Mouse (Mus musculus) hindbrain, postnatal 0 days (tissue): Measurements from ENCODE around the gene Fam219a. TPM values are rescaled to one million over a fixed set of nuclear protein-coding genes. Genes with fewer than 3 reads are reported as not detected.

ENCODE experiments used
- ATAC-seq: fragments of 200-750 bp; cut with Nextera tagmentation; 2 replicates; pipeline ENCODE4 v1.8.0; 2017; ENCODE audit warnings: mild to moderate bottlenecking, moderate TSS enrichment, moderate library complexity
- DNase-seq: peaks from one replicate; pipeline ENCODE4 v3.0.0-alpha.2; 2015; ENCODE audit warnings: low spot score
- H3K27ac ChIP-seq: fragments of 300-500 bp; sonication (generic); 2 replicates; pipeline ENCODE4 v1.5.1; 2014; ENCODE audit warnings: mild to moderate bottlenecking
- H3K27me3 ChIP-seq: fragments of 300-500 bp; sonication (generic); 2 replicates; pipeline ENCODE4 v1.6.1; 2014; ENCODE audit warnings: low read length, mixed read lengths; ENCODE audit not compliant: insufficient read depth
- H3K36me3 ChIP-seq: fragments of 300-500 bp; sonication (generic); 2 replicates; pipeline ENCODE4 v1.6.1; 2014; ENCODE audit warnings: low read length, mixed read lengths; ENCODE audit not compliant: insufficient read depth
- H3K4me1 ChIP-seq: fragments of 300-500 bp; sonication (generic); 2 replicates; pipeline ENCODE4 v1.6.1; 2014; ENCODE audit warnings: antibody characterized with exemption, low read length, mixed read lengths; ENCODE audit not compliant: insufficient read depth
- H3K4me2 ChIP-seq: fragments of 300-500 bp; sonication (generic); 2 replicates; pipeline ENCODE4 v1.6.1; 2014; ENCODE audit warnings: low read depth, mild to moderate bottlenecking, low read length, moderate library complexity, mixed read lengths
- H3K4me3 ChIP-seq: fragments of 300-500 bp; sonication (generic); 2 replicates; pipeline ENCODE4 v1.5.1; 2014; ENCODE audit warnings: low read length
- H3K9ac ChIP-seq: fragments of 300-500 bp; sonication (generic); replicated peaks from 2 replicates; pipeline ENCODE4 v1.6.1; 2014; ENCODE audit warnings: mild to moderate bottlenecking, low read length, moderate library complexity, mixed read lengths
- H3K9me3 ChIP-seq: fragments of 300-500 bp; sonication (generic); 2 replicates; pipeline ENCODE4 v1.6.1; 2016; ENCODE audit warnings: low read length, mixed read lengths
- CTCF ChIP-seq: IDR thresholded peaks from 2 replicates; pipeline ENCODE4 v1.5.1; 2016; ENCODE audit warnings: antibody characterized with exemption, control low read depth, low read depth
- WGBS: fragments of 180-500 bp; shearing (Covaris S2); extraction: QIAGEN DNeasy Blood & Tissue Kit; methylation state at CpG from one replicate; pipeline ENCODE4 v1.1.7; 2014; 5-methylcytosine and 5-hydroxymethylcytosine counted together
- polyA plus RNA-seq: library from polyadenylated mRNA; unstranded; fragments of >200 nt; fragmentation: Nextera tagmentation; extraction: Ambion mirVana; gene quantifications from 2 replicates; pipeline ENCODE4 v1.2.1, GENCODE M21; 2015
- total RNA-seq: library from RNA; depleted of rRNA; stranded (reverse); fragments of >200 nt; gene quantifications from 2 replicates; pipeline ENCODE4 v1.2.3, GENCODE M21; 2014

Gene Fam219a
- total and polyA plus RNA-seq, 2 experiments from 2014 or later = 17.7 to 136 TPM

DNA sequence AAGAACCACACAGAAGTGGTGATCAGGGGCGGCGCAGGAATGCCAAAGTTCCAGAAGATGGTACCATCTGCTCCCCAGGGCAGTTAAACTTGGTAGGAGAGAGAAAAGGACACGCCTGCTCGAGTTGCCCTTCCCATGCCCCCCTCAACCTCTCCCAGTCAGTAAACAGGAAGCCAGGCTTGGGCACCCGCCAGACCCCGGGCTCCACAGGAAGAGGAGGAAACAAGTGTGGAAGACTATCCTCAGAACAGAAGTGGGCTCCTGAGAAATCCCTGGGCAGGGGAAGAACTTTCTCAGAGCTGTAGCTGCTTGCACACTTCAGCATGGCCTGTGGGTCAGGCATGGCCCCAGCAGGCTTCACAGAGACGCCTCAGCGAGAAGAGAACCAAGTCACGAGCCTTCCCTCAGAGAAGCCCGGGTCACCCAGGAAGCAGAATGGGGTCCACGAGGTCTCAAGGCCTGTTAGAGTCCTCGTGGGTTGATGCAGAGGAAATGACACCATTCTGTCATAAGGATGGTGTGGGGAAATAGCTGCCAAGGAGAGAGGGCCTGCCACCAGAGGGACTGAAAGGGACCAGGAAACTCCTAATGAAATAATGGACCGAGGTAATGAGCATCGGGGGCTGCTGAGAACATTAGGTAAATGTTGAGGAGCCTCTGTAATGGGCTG, 14.2 kb downstream of the Fam219a start:
- Histone ChIP-seq H3K36me3 (no peaks in the 10 kb centered on the region), H3K27ac (peak overlapping the region; percentile 9; the same call in 1 of the 2 replicates), H3K4me3 (no peak overlapping the region), H3K27me3 (no peaks in the 10 kb centered on the region), H3K4me2 (no peak overlapping the region), H3K9ac (no peak overlapping the region), H3K4me1 (no peaks in the 10 kb centered on the region), H3K9me3 (no peaks in the 10 kb centered on the region)
- DNase-seq (no peak), ATAC-seq (no peak)
- WGBS = 66% methylated on average over 14 of the region's 14 CpGs
- peak; percentile 18; the same call in 1 of the 2 replicates for TF ChIP-seq CTCF

DNA sequence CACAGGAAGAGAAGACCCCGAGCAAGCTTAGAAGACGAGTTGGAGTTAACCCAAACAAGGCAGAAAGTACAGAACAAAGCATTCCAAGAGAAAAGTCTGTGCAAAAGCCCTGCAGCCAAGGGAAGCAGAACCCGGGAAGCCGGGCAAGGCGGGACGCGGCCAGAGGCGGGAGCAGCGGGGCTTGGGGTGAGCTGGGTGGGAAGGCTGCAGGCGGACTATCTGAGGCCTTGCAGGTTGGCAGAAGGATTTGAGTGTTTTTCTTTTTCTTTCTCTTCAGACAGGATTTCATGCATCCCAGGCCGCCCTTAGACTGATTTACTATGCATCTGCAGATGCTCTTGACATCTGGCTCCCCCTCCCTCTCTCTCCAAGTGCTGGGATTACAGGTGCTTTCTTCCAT, 16.2 kb downstream of the Fam219a start:
- TF ChIP-seq CTCF = no peak
- Histone ChIP-seq H3K27ac (no peak overlapping the region), H3K27me3 (no peaks in the 10 kb centered on the region), H3K36me3 (no peaks in the 10 kb centered on the region), H3K9me3 (no peaks in the 10 kb centered on the region), H3K4me1 (no peaks in the 10 kb centered on the region), H3K4me2 (no peak overlapping the region), H3K4me3 (no peak overlapping the region), H3K9ac (no peak overlapping the region)
- whole genome bisulfite sequencing = 71% methylated on average over 11 of the region's 11 CpGs
- ATAC-seq (no peak), DNase-seq (no peak)

DNA sequence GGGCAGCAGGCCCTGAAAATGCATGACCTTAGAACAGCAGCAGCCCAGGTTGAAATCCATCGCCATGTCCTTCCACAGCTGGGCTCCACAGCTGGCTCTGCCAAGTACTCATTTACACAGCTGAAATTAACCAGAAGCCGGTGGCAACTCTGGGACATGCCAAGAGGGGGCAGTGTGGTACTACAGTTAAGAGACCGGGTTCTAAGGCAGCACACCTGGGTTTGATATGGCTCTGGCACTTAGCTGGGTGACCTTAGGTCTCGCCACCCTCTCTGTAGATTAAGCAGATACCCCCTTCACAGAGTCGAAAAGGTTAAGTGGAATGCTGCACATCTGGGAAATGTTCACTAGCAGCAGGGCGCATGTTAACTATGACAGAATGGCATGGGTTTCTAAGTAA, 16.8 kb downstream of the Fam219a start:
- peak; percentile 76 for TF ChIP-seq CTCF
- H3K9ac ChIP-seq = no peak overlapping the region
- no peaks in the 10 kb centered on the region for H3K9me3 ChIP-seq
- H3K27me3 ChIP-seq = no peaks in the 10 kb centered on the region
- 40% methylated on average over 6 of the region's 6 CpGs for WGBS
- no peaks in the 10 kb centered on the region for H3K36me3 ChIP-seq
- H3K4me2 ChIP-seq = no peak overlapping the region
- ATAC-seq (peak; percentile 50; the same call in 1 of the 2 replicates), DNase-seq (peak; percentile 79)
- no peaks in the 10 kb centered on the region for H3K4me1 ChIP-seq
- H3K27ac ChIP-seq = no peak overlapping the region
- H3K4me3 ChIP-seq = no peak overlapping the region

DNA sequence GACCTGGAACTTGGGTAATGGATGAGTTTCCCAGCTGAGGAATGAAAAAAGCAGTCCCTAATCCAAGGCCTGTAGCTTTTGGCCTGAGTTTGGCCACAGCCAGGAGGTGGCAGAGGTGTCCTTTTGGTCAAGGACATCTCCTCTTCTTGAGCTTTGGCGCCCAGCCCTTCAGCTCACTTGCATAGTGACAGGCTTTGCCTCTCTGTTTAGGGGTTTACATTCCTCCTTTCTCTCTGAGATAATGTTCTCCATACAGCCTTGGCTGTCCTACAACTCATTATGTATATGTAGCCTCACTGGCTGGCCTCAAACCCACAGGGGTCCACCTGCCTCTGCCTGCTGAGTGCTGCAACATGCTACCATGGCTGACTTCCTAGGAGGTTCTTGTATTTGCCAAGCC, 22.3 kb downstream of the Fam219a start:
- TF ChIP-seq CTCF = no peak
- DNase-seq (no peak), ATAC-seq (peak; percentile 30; the same call in 1 of the 2 replicates)
- Histone ChIP-seq H3K4me2 (no peak overlapping the region), H3K4me1 (peaks cover 13% of the 10 kb centered on the region; the same call in 1 of the 2 replicates), H3K36me3 (no peaks in the 10 kb centered on the region), H3K4me3 (no peak overlapping the region), H3K27me3 (no peaks in the 10 kb centered on the region), H3K9ac (no peak overlapping the region), H3K27ac (no peak overlapping the region), H3K9me3 (no peaks in the 10 kb centered on the region)
- WGBS = 89% methylated on average over 1 of the region's 1 CpGs

DNA sequence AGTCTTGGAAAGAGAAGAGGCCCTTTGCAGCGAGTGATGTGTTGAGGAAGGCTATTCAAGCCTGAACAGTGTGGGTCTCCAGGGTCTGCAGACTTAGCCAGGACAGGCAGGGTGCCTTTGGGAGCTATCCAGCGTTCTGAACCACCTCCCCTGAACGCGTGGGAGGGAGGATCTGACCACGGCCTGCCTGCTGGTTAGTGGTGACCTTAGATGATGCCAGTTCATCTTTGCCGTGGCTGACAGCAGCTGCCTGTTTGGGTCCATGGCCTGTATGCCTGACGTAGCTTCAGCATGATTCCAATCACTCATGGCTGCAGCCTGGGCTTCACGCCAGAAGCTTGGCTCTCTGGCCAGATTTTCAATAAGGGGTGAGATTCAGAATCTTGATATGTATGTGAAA, 23.4 kb downstream of the Fam219a start:
- Histone ChIP-seq H3K4me2 (no peak overlapping the region), H3K9ac (no peak overlapping the region), H3K36me3 (no peaks in the 10 kb centered on the region), H3K9me3 (no peaks in the 10 kb centered on the region), H3K4me3 (no peak overlapping the region), H3K4me1 (peaks cover 13% of the 10 kb centered on the region; the same call in 1 of the 2 replicates), H3K27me3 (no peaks in the 10 kb centered on the region), H3K27ac (peak overlapping the region; percentile 58; the same call in 1 of the 2 replicates)
- ATAC-seq (peak; percentile 74), DNase-seq (peak; percentile 73)
- no peak for TF ChIP-seq CTCF
- 8% methylated on average over 8 of the region's 8 CpGs for WGBS

DNA sequence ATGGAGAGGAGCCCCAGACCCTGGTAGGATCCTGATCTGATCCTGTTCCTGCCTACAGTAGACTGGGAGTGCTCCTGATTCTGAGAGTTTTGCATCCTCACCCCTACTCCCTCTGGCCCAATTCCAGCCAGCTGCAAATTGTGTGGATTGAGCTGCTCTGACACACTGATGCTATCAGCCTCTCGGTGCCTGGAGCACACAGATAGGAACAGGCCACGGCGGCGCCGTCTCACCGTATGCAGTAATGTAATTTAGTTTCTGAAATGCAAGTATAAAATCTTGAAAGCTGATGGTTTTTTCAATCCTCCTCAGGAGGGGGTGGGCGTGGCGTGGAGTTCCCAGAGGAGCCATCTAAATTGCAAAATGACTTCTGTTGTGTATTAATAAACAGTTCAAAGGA, 27.2 kb downstream of the Fam219a start:
- Histone ChIP-seq H3K4me3 (no peak overlapping the region), H3K4me1 (peaks cover 13% of the 10 kb centered on the region; the same call in 1 of the 2 replicates), H3K27me3 (no peaks in the 10 kb centered on the region), H3K9ac (no peak overlapping the region), H3K36me3 (no peaks in the 10 kb centered on the region), H3K27ac (peak overlapping the region; percentile 20; the same call in 1 of the 2 replicates), H3K4me2 (no peak overlapping the region), H3K9me3 (no peaks in the 10 kb centered on the region)
- 77% methylated on average over 8 of the region's 8 CpGs for WGBS
- TF ChIP-seq CTCF = no peak
- ATAC-seq (peak; percentile 24; the same call in 1 of the 2 replicates), DNase-seq (no peak)

DNA sequence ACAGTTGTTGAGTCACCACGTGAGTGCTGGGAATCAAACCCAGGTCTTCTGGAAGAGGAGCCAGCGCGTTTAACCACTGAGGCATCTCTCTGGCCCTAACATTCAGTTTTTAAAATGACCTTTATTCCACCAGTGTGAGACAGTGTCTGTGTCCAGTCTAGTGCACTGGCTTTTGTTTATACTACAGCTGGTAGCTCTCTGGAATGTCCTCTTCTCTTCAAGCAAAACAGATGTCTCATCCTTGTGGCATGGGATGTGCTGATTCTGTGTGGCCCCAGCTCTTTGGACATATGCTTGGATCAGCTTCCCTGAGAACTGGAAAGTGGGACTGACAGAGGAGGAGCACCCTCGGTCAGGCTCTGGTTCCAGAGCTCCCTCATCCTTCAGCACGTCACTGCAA, 34.5 kb downstream of the Fam219a start:
- Histone ChIP-seq H3K9me3 (no peaks in the 10 kb centered on the region), H3K9ac (no peak overlapping the region), H3K27ac (no peak overlapping the region), H3K4me2 (no peak overlapping the region), H3K36me3 (no peaks in the 10 kb centered on the region), H3K27me3 (no peaks in the 10 kb centered on the region), H3K4me3 (no peak overlapping the region), H3K4me1 (peaks cover 4% of the 10 kb centered on the region)
- ATAC-seq = no peak
- TF ChIP-seq CTCF = no peak
- no peak for DNase-seq
- WGBS = 84% methylated on average over 5 of the region's 5 CpGs
